Mouse (Mus musculus): Measurements from ENCODE around the gene Raver1. TPM values are rescaled to one million over a fixed set of nuclear protein-coding genes. Genes with fewer than 3 reads are reported as not detected.
A peak's percentile ranks its signal among the peaks of the same experiment; 100 is the strongest.

The Raver1 gene
- 43.6 and 47.1 TPM in 2 replicates for polyA plus RNA-seq (2014; fragmentation: Nextera tagmentation; extraction: Ambion mirVana)

DNA sequence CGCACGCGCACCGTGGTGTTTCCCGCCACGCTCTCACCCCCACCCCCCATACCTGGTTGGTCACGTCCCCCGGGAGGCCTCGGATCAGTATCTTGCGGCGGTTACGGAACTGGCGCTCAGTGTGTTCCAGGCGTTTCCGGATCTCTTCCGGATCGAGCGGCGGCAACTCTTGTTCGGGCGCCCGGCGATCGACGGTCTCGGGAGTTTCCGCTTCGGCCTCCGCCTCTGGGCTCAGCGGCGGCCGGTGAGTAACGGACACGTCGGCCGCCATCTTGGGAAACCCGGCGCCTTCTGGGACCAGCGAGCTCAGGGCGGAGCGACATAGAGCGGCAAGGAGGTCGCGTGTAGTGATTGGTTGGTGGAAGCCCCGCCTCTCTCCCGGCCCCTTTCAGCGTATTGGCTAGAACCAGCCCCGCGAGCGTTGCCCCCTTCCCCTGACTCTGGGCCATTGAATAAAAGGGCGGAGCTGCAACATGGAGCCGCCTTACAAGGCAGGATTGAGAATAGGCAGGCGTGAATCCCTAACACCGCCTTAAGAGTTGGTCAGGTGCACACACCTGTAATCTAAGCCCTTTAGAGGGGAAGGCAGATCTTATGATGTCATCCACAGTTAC, at the start of gene Raver1, which contains the start of gene Gm38431:
TSS of gene Raver1 (minus strand) at position 302 of the 614 bp plus-strand sequence.
TSS of gene Gm38431 (minus strand) at position 291 of the 614 bp plus-strand sequence.
- WGBS = under 1% methylated on average over 54 of the region's 54 CpGs
- Histone ChIP-seq H3K4me3 (ENCODE audit: low read depth, low read length) (peak within 1 kb of the TSS; percentile 66), H3K9me3 (replicated peaks; ENCODE audit: control insufficient read depth, low read length) (no peaks in the 10 kb centered on the region), H3K27ac (ENCODE audit: low read depth, low read length) (peak within 1 kb of the TSS; percentile 73), H3K9ac (ENCODE audit: low read length) (peak within 1 kb of the TSS; percentile 73), H3K36me3 (ENCODE audit: control insufficient read depth, insufficient read depth, low read length) (peaks cover 36% of the 10 kb centered on the region), H3K27me3 (replicated peaks; ENCODE audit: control insufficient read depth, insufficient read depth, low read length) (no peaks in the 10 kb centered on the region), H3K4me1 (ENCODE audit: control insufficient read depth, insufficient read depth, low read length) (peaks cover 8% of the 10 kb centered on the region), H3K4me2 (ENCODE audit: low read length) (peak within 1 kb of the TSS; percentile 88)
- peak; percentile 100 for ATAC-seq
- peak; percentile 99 for DNase-seq (ENCODE audit: low spot score)

DNA sequence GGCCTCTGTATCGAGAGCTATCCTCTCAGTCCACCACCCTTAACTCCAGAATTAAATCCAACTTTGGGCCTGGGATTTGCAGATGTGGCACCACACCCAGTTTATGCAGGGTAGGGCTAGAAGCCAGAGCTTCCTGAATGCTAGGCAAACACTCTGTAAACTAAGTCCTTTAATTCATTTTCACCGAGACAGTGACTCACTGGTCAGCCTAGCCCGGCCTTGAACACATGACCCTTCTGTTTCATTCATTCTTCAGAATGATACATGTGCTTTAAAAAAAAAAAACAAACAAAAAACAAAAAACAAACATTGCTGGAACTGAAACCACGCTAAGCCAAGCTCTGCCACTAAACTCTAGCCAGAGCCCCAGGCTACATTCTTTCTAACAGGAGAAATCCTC, 46.6 kb upstream of the Raver1 start:
- ATAC-seq = no peak
- WGBS = 85% methylated on average over 4 of the region's 4 CpGs
- Histone ChIP-seq H3K27me3 (replicated peaks; ENCODE audit: control insufficient read depth, insufficient read depth, low read length) (no peaks in the 10 kb centered on the region), H3K36me3 (ENCODE audit: control insufficient read depth, insufficient read depth, low read length) (peaks cover 67% of the 10 kb centered on the region), H3K4me3 (ENCODE audit: low read depth, low read length) (no peak overlapping the region), H3K27ac (ENCODE audit: low read depth, low read length) (no peak overlapping the region), H3K4me2 (ENCODE audit: low read length) (no peak overlapping the region), H3K9me3 (replicated peaks; ENCODE audit: control insufficient read depth, low read length) (no peaks in the 10 kb centered on the region), H3K4me1 (ENCODE audit: control insufficient read depth, insufficient read depth, low read length) (no peaks in the 10 kb centered on the region), H3K9ac (ENCODE audit: low read length) (no peak overlapping the region)
- no peak for DNase-seq (ENCODE audit: low spot score)

DNA sequence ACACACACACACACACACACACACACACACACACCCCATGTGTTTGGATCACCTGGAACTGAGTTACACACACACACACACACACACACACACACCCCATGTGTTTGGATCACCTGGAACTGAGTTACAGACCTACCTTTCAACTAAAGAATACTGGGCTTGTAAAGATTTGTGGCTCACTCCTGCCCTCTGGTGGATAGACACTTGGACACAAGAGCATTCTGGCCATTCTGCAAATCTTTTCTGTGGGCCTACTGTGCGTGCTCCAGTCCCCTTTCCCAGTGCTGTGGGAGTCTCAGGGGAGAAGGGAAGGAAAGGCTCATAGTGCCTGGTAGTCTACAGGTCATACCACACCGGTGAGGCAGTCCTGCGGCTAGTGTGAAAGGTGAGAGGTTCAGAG, 45.4 kb upstream of the Raver1 start:
- no peaks in the 10 kb centered on the region for H3K27me3 ChIP-seq (replicated peaks; ENCODE audit: control insufficient read depth, insufficient read depth, low read length)
- no peak overlapping the region for H3K27ac ChIP-seq (ENCODE audit: low read depth, low read length)
- WGBS = 50% methylated on average over 3 of the region's 3 CpGs
- H3K4me3 ChIP-seq (ENCODE audit: low read depth, low read length) = no peak overlapping the region
- DNase-seq (ENCODE audit: low spot score) (peak; percentile 73), ATAC-seq (no peak)
- no peak overlapping the region for H3K9ac ChIP-seq (ENCODE audit: low read length)
- no peaks in the 10 kb centered on the region for H3K4me1 ChIP-seq (ENCODE audit: control insufficient read depth, insufficient read depth, low read length)
- H3K4me2 ChIP-seq (ENCODE audit: low read length) = no peak overlapping the region
- H3K36me3 ChIP-seq (ENCODE audit: control insufficient read depth, insufficient read depth, low read length) = peaks cover 56% of the 10 kb centered on the region
- H3K9me3 ChIP-seq (replicated peaks; ENCODE audit: control insufficient read depth, low read length) = no peaks in the 10 kb centered on the region

DNA sequence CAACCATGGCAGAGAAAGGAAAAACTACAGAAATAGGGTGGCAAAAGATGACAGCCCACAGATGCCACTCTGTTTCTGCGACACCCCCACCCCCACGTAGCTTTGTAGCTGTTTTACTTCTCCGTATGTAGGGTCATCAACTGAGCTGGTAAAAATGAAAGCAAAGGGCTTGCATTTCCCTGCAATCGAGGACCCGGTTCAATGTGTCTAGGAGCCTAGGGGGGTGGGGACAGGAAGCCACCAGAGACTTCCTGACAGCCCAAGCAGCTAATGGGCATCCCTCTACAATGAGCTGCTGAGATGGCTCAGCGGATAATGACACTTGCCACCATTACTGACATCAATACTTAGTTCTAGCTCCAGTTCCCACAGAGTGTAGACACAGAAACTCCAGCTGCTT, 44.6 kb upstream of the Raver1 start:
- H3K36me3 ChIP-seq (ENCODE audit: control insufficient read depth, insufficient read depth, low read length) = peaks cover 48% of the 10 kb centered on the region
- ATAC-seq = no peak

GRCm38 (mm10) chr9:21135941-21136381, 44.2 kb upstream of the Raver1 start:
- H3K9me3 ChIP-seq (replicated peaks; ENCODE audit: control insufficient read depth, low read length) = no peaks in the 10 kb centered on the region
- WGBS = 85% methylated on average over 1 of the region's 1 CpGs
- H3K4me3 ChIP-seq (ENCODE audit: low read depth, low read length) = no peak overlapping the region
- H3K27ac ChIP-seq (ENCODE audit: low read depth, low read length) = no peak overlapping the region
- no peaks in the 10 kb centered on the region for H3K27me3 ChIP-seq (replicated peaks; ENCODE audit: control insufficient read depth, insufficient read depth, low read length)
- peaks cover 43% of the 10 kb centered on the region for H3K36me3 ChIP-seq (ENCODE audit: control insufficient read depth, insufficient read depth, low read length)
- H3K4me1 ChIP-seq (ENCODE audit: control insufficient read depth, insufficient read depth, low read length) = no peaks in the 10 kb centered on the region
- H3K4me2 ChIP-seq (ENCODE audit: low read length) = no peak overlapping the region
- H3K9ac ChIP-seq (ENCODE audit: low read length) = no peak overlapping the region
- ATAC-seq (no peak), DNase-seq (ENCODE audit: low spot score) (no peak)

More for the DNA sequence above, 44.6 kb upstream of the Raver1 start:
- no peak overlapping the region for H3K9ac ChIP-seq (ENCODE audit: low read length)
- H3K4me3 ChIP-seq (ENCODE audit: low read depth, low read length) = no peak overlapping the region
- DNase-seq (ENCODE audit: low spot score) = no peak
- H3K27me3 ChIP-seq (replicated peaks; ENCODE audit: control insufficient read depth, insufficient read depth, low read length) = no peaks in the 10 kb centered on the region
- no peaks in the 10 kb centered on the region for H3K4me1 ChIP-seq (ENCODE audit: control insufficient read depth, insufficient read depth, low read length)
- H3K4me2 ChIP-seq (ENCODE audit: low read length) = no peak overlapping the region
- H3K27ac ChIP-seq (ENCODE audit: low read depth, low read length) = no peak overlapping the region
- H3K9me3 ChIP-seq (replicated peaks; ENCODE audit: control insufficient read depth, low read length) = no peaks in the 10 kb centered on the region
- WGBS = 91% methylated on average over 6 of the region's 6 CpGs

DNA sequence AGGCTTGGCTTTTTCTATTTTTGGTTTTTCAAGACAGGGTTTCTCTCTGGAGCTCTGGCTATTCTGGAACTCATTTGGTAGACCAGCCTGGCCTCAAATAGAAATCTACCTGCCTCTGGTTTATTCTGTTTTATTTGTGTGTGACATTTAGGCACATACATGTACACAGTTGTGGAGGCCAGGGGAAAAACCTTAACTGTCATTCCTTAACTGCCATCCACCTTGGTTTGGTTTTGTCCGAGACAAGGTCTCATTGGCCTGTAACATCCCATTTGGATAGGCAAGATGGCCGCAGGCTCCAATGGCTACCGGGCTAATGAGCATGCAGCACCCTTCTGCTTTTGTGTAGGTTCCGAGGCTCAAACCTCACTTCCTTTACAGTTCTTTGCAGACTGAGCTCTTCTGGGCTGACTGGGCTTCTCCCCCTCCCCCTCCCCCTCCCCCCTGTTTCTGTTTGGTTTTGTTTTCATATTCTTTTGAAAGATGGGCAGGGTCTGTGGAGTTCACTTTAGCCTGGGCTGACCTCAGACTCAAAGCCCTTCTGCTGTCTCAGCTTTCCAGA, 43.6 kb upstream of the Raver1 start:
- no peak overlapping the region for H3K4me3 ChIP-seq (ENCODE audit: low read depth, low read length)
- H3K27ac ChIP-seq (ENCODE audit: low read depth, low read length) = no peak overlapping the region
- no peaks in the 10 kb centered on the region for H3K27me3 ChIP-seq (replicated peaks; ENCODE audit: control insufficient read depth, insufficient read depth, low read length)
- no peak for DNase-seq (ENCODE audit: low spot score)
- no peaks in the 10 kb centered on the region for H3K4me1 ChIP-seq (ENCODE audit: control insufficient read depth, insufficient read depth, low read length)
- H3K36me3 ChIP-seq (ENCODE audit: control insufficient read depth, insufficient read depth, low read length) = peaks cover 38% of the 10 kb centered on the region
- no peaks in the 10 kb centered on the region for H3K9me3 ChIP-seq (replicated peaks; ENCODE audit: control insufficient read depth, low read length)
- 80% methylated on average over 4 of the region's 4 CpGs for WGBS
- no peak for ATAC-seq
- H3K4me2 ChIP-seq (ENCODE audit: low read length) = no peak overlapping the region
- H3K9ac ChIP-seq (ENCODE audit: low read length) = no peak overlapping the region

DNA sequence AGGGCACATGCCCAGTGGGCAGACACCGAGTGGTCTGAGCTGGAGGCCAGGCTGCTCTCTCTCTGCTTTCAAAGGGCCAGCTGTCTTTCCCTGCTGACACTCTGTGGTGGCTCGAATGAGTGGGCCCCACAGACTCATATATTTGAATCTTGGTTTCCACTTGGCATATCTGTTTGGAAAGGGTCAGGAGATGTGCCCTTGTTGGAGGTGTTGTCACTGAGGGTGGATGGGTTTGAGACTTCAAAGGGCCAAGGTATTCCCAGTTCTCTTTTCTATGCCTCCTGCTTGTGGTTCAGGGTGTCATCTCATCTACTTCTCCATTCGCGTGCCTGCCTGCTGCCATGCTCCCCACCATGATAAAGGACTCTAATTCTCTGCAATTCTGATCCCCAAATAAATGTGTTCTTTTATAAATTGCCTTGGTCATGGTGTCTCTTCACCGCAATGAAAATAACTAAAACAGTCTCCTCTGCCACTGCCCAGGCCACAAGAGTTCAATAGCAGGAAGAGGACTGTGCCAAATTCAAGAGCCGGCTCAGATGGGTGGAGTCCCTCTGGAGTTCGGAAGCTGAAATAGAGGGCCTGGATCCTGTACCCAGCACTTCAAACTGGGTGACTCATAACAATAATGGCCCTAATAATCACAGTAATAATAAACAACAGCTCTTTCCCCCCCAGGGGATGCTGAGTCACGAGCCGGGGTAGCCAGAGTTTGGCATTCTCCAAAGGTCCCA, 43.0 kb upstream of the Raver1 start:
- Histone ChIP-seq H3K4me1 (ENCODE audit: control insufficient read depth, insufficient read depth, low read length) (no peaks in the 10 kb centered on the region), H3K27me3 (replicated peaks; ENCODE audit: control insufficient read depth, insufficient read depth, low read length) (no peaks in the 10 kb centered on the region), H3K9me3 (replicated peaks; ENCODE audit: control insufficient read depth, low read length) (no peaks in the 10 kb centered on the region), H3K4me2 (ENCODE audit: low read length) (no peak overlapping the region), H3K4me3 (ENCODE audit: low read depth, low read length) (no peak overlapping the region), H3K9ac (ENCODE audit: low read length) (no peak overlapping the region), H3K36me3 (ENCODE audit: control insufficient read depth, insufficient read depth, low read length) (peaks cover 31% of the 10 kb centered on the region), H3K27ac (ENCODE audit: low read depth, low read length) (no peak overlapping the region)
- DNase-seq (ENCODE audit: low spot score) = no peak
- 78% methylated on average over 9 of the region's 9 CpGs for whole genome bisulfite sequencing
- ATAC-seq = no peak

GRCm38 (mm10) chr9:21133064-21133707, 41.4 kb upstream of the Raver1 start:
- WGBS = 84% methylated on average over 9 of the region's 9 CpGs
- H3K27ac ChIP-seq (ENCODE audit: low read depth, low read length) = no peak overlapping the region
- no peak overlapping the region for H3K4me2 ChIP-seq (ENCODE audit: low read length)
- H3K27me3 ChIP-seq (replicated peaks; ENCODE audit: control insufficient read depth, insufficient read depth, low read length) = no peaks in the 10 kb centered on the region
- no peaks in the 10 kb centered on the region for H3K4me1 ChIP-seq (ENCODE audit: control insufficient read depth, insufficient read depth, low read length)
- H3K4me3 ChIP-seq (ENCODE audit: low read depth, low read length) = no peak overlapping the region
- no peaks in the 10 kb centered on the region for H3K9me3 ChIP-seq (replicated peaks; ENCODE audit: control insufficient read depth, low read length)
- H3K9ac ChIP-seq (ENCODE audit: low read length) = no peak overlapping the region
- no peak for ATAC-seq
- no peak for DNase-seq (ENCODE audit: low spot score)
- peaks cover 15% of the 10 kb centered on the region for H3K36me3 ChIP-seq (ENCODE audit: control insufficient read depth, insufficient read depth, low read length)
